Mouse (Mus musculus): Measurements from ENCODE around the gene Gas2l3.

Gene Gas2l3

GRCm38 (mm10) chr10:89395823-89396222, 47.9 kb downstream of the Gas2l3 start:
- peak; percentile 8 to 40 for DNase-seq (ENCODE audit: low spot score in 2 of 2)

GRCm38 (mm10) chr10:89395321-89395720, 48.4 kb downstream of the Gas2l3 start:
- no peak for DNase-seq (ENCODE audit: low spot score in 2 of 2)

- DNase-seq (ENCODE audit: low spot score in 2 of 2): no peak
These were observed 51.1 kb downstream of the Gas2l3 start for GRCm38 (mm10) chr10:89392687-89393086.

GRCm38 (mm10) chr10:89391571-89392163, 52.1 kb downstream of the Gas2l3 start:
- no peak for DNase-seq (ENCODE audit: low spot score in 2 of 2)

- DNase-seq (ENCODE audit: low spot score in 2 of 2): no peak
These were observed 57.3 kb downstream of the Gas2l3 start for GRCm38 (mm10) chr10:89386461-89386860.

GRCm38 (mm10) chr10:89383462-89383861, 60.3 kb downstream of the Gas2l3 start:
- DNase-seq (ENCODE audit: low spot score in 2 of 2): peak; percentile 53 to 82

GRCm38 (mm10) chr10:89377750-89378149, 66.0 kb downstream of the Gas2l3 start:
- DNase-seq (ENCODE audit: low spot score in 2 of 2): no peak

GRCm38 (mm10) chr10:89370051-89370450, 73.7 kb downstream of the Gas2l3 start:
- DNase-seq (ENCODE audit: low spot score in 2 of 2): no peak

GRCm38 (mm10) chr10:89358933-89359332, 84.8 kb downstream of the Gas2l3 start:
- DNase-seq (ENCODE audit: low spot score in 2 of 2): no peak

Data from thymus, postnatal 10 days (tissue).